Mouse (Mus musculus) thymus, postnatal 36 days (tissue): ENCODE data around the gene Iqck.

Source experiments
- DNase-seq, 2 experiments: peaks; one replicate each; pipeline ENCODE4 v3.0.0; 2022; ENCODE audit warnings: mixed read lengths in 2 of 2

Gene Iqck

GRCm38 (mm10) chr7:118992080-118992560 lies 136.6 kb downstream of the Iqck start:
- DNase-seq: no peak

GRCm38 (mm10) chr7:118992623-118993405 lies 137.3 kb downstream of the Iqck start:
- DNase-seq: no peak

- no peak for DNase-seq
Observed at GRCm38 (mm10) chr7:118993597-118994230, 138.2 kb downstream of the Iqck start.

GRCm38 (mm10) chr7:118994231-118994842 lies 138.8 kb downstream of the Iqck start:
- DNase-seq: peak; percentile 17 to 28

GRCm38 (mm10) chr7:118995007-118995406 lies 139.5 kb downstream of the Iqck start, which contains the start of gene Gprc5b:
Gprc5b (minus strand) TSS chr7:118995211.
- DNase-seq: peak; percentile 92 to 93

- no peak for DNase-seq
Observed at GRCm38 (mm10) chr7:118995671-118996070, 140.1 kb downstream of the Iqck start.

- peak; percentile 63 to 76 for DNase-seq
Observed at GRCm38 (mm10) chr7:118996137-118996837, 140.7 kb downstream of the Iqck start.

- no peak for DNase-seq
Observed at GRCm38 (mm10) chr7:118999857-119000256, 144.3 kb downstream of the Iqck start.

GRCm38 (mm10) chr7:119001965-119002364 lies 146.4 kb downstream of the Iqck start:
- no peak for DNase-seq

GRCm38 (mm10) chr7:119002501-119002900 lies 146.9 kb downstream of the Iqck start:
- no peak for DNase-seq

- peak; percentile 36 to 50 for DNase-seq
Observed at GRCm38 (mm10) chr7:119010854-119011529, 155.4 kb downstream of the Iqck start.

GRCm38 (mm10) chr7:119015736-119016135 lies 160.2 kb downstream of the Iqck start:
- DNase-seq: no peak

- no peak for DNase-seq
Observed at GRCm38 (mm10) chr7:119019537-119019936, 164.0 kb downstream of the Iqck start.
